Mouse (Mus musculus): ENCODE results near the gene Neurod6. TPM values are rescaled to one million over a fixed set of nuclear protein-coding genes. Genes with fewer than 3 reads are reported as not detected.

The Neurod6 gene
- polyA plus RNA-seq, 1 experiment: not detected

GRCm38 (mm10) chr6:55683506-55683905 lies 2.4 kb upstream of the Neurod6 start:
- 87% methylated on average over 4 of the region's 4 CpGs for WGBS

GRCm38 (mm10) chr6:55682886-55683285 lies 1.8 kb upstream of the Neurod6 start:
- TF ChIP-seq CTCF (IDR thresholded peaks at IDR 0.05; ENCODE audit: control insufficient read depth, insufficient read depth, low read length) (no peak), POLR2A (IDR thresholded peaks at IDR 0.05; ENCODE audit: borderline replicate concordance, control insufficient read depth, low read depth, low read length) (no peak)
- WGBS: 72% methylated on average over 7 of the region's 7 CpGs
- no peaks in the 10 kb centered on the region for H3K4me1 ChIP-seq (ENCODE audit: control insufficient read depth, insufficient read depth, low read length)
- no peak overlapping the region for H3K27ac ChIP-seq (ENCODE audit: control insufficient read depth, insufficient read depth, low read depth, low read length, poor library complexity)
- no peak overlapping the region for H3K4me3 ChIP-seq (replicated peaks; ENCODE audit: control insufficient read depth, low read depth, low read length)

More at GRCm38 (mm10) chr6:55683506-55683905, 2.4 kb upstream of the Neurod6 start:
- TF ChIP-seq POLR2A (IDR thresholded peaks at IDR 0.05; ENCODE audit: borderline replicate concordance, control insufficient read depth, low read depth, low read length) (no peak), CTCF (IDR thresholded peaks at IDR 0.05; ENCODE audit: control insufficient read depth, insufficient read depth, low read length) (no peak)
- no peaks in the 10 kb centered on the region for H3K4me1 ChIP-seq (ENCODE audit: control insufficient read depth, insufficient read depth, low read length)
- no peak overlapping the region for H3K27ac ChIP-seq (ENCODE audit: control insufficient read depth, insufficient read depth, low read depth, low read length, poor library complexity)
- H3K4me3 ChIP-seq (replicated peaks; ENCODE audit: control insufficient read depth, low read depth, low read length): no peak overlapping the region

GRCm38 (mm10) chr6:55678571-55679185 lies 2.4 kb downstream of the Neurod6 start:
- Histone ChIP-seq H3K4me1 (ENCODE audit: control insufficient read depth, insufficient read depth, low read length) (no peaks in the 10 kb centered on the region), H3K27ac (ENCODE audit: control insufficient read depth, insufficient read depth, low read depth, low read length, poor library complexity) (no peak overlapping the region), H3K4me3 (replicated peaks; ENCODE audit: control insufficient read depth, low read depth, low read length) (no peak overlapping the region)
- WGBS: 83% methylated on average over 7 of the region's 7 CpGs
- TF ChIP-seq POLR2A (IDR thresholded peaks at IDR 0.05; ENCODE audit: borderline replicate concordance, control insufficient read depth, low read depth, low read length): no peak
- no peak for TF ChIP-seq CTCF (IDR thresholded peaks at IDR 0.05; ENCODE audit: control insufficient read depth, insufficient read depth, low read length)

- 20% methylated on average over 8 of the region's 8 CpGs for WGBS
- H3K4me3 ChIP-seq (replicated peaks; ENCODE audit: control insufficient read depth, low read depth, low read length): no peak overlapping the region
- no peaks in the 10 kb centered on the region for H3K4me1 ChIP-seq (ENCODE audit: control insufficient read depth, insufficient read depth, low read length)
- no peak overlapping the region for H3K27ac ChIP-seq (ENCODE audit: control insufficient read depth, insufficient read depth, low read depth, low read length, poor library complexity)
- no peak for TF ChIP-seq CTCF (IDR thresholded peaks at IDR 0.05; ENCODE audit: control insufficient read depth, insufficient read depth, low read length)
- TF ChIP-seq POLR2A (IDR thresholded peaks at IDR 0.05; ENCODE audit: borderline replicate concordance, control insufficient read depth, low read depth, low read length): no peak
Measured at GRCm38 (mm10) chr6:55677326-55677725, 3.7 kb downstream of the Neurod6 start.

GRCm38 (mm10) chr6:55676663-55677311 lies 4.3 kb downstream of the Neurod6 start:
- WGBS: 5% methylated on average over 27 of the region's 27 CpGs
- TF ChIP-seq POLR2A (IDR thresholded peaks at IDR 0.05; ENCODE audit: borderline replicate concordance, control insufficient read depth, low read depth, low read length): no peak
- TF ChIP-seq CTCF (IDR thresholded peaks at IDR 0.05; ENCODE audit: control insufficient read depth, insufficient read depth, low read length): no peak
- H3K27ac ChIP-seq (ENCODE audit: control insufficient read depth, insufficient read depth, low read depth, low read length, poor library complexity): no peak overlapping the region
- H3K4me3 ChIP-seq (replicated peaks; ENCODE audit: control insufficient read depth, low read depth, low read length): no peak overlapping the region
- H3K4me1 ChIP-seq (ENCODE audit: control insufficient read depth, insufficient read depth, low read length): no peaks in the 10 kb centered on the region

- TF ChIP-seq CTCF (IDR thresholded peaks at IDR 0.05; ENCODE audit: control insufficient read depth, insufficient read depth, low read length) (no peak), POLR2A (IDR thresholded peaks at IDR 0.05; ENCODE audit: borderline replicate concordance, control insufficient read depth, low read depth, low read length) (no peak)
- no peak overlapping the region for H3K27ac ChIP-seq (ENCODE audit: control insufficient read depth, insufficient read depth, low read depth, low read length, poor library complexity)
- WGBS: 43% methylated on average over 6 of the region's 6 CpGs
- H3K4me3 ChIP-seq (replicated peaks; ENCODE audit: control insufficient read depth, low read depth, low read length): no peak overlapping the region
- no peaks in the 10 kb centered on the region for H3K4me1 ChIP-seq (ENCODE audit: control insufficient read depth, insufficient read depth, low read length)
Measured at GRCm38 (mm10) chr6:55676141-55676662, 4.9 kb downstream of the Neurod6 start.

GRCm38 (mm10) chr6:55667801-55668200 lies 13.3 kb downstream of the Neurod6 start:
- H3K4me3 ChIP-seq (replicated peaks; ENCODE audit: control insufficient read depth, low read depth, low read length): no peak overlapping the region
- WGBS: 68% methylated on average over 3 of the region's 3 CpGs
- no peaks in the 10 kb centered on the region for H3K4me1 ChIP-seq (ENCODE audit: control insufficient read depth, insufficient read depth, low read length)
- no peak for TF ChIP-seq POLR2A (IDR thresholded peaks at IDR 0.05; ENCODE audit: borderline replicate concordance, control insufficient read depth, low read depth, low read length)
- no peak for TF ChIP-seq CTCF (IDR thresholded peaks at IDR 0.05; ENCODE audit: control insufficient read depth, insufficient read depth, low read length)
- H3K27ac ChIP-seq (ENCODE audit: control insufficient read depth, insufficient read depth, low read depth, low read length, poor library complexity): no peak overlapping the region

- WGBS: 58% methylated on average over 5 of the region's 5 CpGs
- H3K27ac ChIP-seq (ENCODE audit: control insufficient read depth, insufficient read depth, low read depth, low read length, poor library complexity): no peak overlapping the region
- H3K4me1 ChIP-seq (ENCODE audit: control insufficient read depth, insufficient read depth, low read length): no peaks in the 10 kb centered on the region
- H3K4me3 ChIP-seq (replicated peaks; ENCODE audit: control insufficient read depth, low read depth, low read length): no peak overlapping the region
- no peak for TF ChIP-seq POLR2A (IDR thresholded peaks at IDR 0.05; ENCODE audit: borderline replicate concordance, control insufficient read depth, low read depth, low read length)
Measured at GRCm38 (mm10) chr6:55661126-55661915, 19.7 kb downstream of the Neurod6 start.

All from bone marrow, adult 2 months (tissue).